Mouse (Mus musculus): ENCODE data around the gene 4921507P07Rik. TPM values are rescaled to one million over a fixed set of nuclear protein-coding genes. Genes with fewer than 3 reads are reported as not detected.

Gene 4921507P07Rik
- 2.5 and 2.8 TPM in 2 replicates for polyA plus RNA-seq (2012; rRNA removed)

GRCm38 (mm10) chr6:50596301-50597211 is at the start of gene 4921507P07Rik:
Gene 4921507P07Rik (minus strand): TSS chr6:50596632.

DNA sequence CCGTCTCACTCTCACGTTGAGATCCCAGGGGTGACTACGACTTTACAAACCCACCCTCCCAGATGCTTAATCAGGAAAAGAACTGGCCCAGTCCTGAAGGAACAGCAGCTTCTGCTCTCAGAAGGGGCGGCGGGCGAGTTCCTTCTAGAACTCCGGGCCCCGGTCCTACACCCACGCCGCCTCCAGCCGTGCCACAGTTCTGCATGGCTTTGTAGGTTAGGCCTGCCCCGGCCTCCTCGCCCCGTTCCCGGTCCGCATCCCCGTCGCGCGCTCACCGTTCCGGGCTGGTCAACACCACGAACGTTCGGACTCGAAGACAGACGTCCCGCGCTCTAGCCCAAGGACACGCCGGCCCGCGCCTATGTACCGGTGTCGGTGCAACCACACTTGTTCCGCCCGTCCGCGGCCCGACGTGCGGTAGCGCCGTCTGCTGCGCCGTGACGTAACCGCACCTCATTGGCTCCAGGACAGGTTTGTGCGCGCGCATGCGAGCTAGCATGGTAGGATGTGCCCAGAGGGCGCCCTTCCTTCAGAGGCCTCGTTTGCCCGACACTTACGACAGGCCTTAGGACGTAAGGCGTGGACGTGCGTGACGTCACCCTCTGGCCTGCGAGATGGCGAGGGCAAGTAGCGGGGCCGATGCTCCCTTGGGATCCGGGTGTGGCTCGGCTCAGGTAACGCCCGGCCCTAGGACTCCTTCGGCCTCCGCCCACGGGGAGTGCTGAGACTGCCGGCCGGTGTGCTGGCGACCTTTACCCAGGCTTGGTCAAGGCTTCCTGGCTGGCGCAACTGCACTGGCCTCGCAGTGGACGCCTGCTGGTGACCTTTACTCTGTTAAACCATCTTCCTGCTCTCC is 30.1 kb downstream of the 4921507P07Rik start, which contains the start of gene Cycs:
Gene Cycs (minus strand): TSS at position 398 of the 856 bp plus-strand sequence.

Other genes with a start within 250 kb of the 4921507P07Rik start
- 11.3 and 12.8 TPM in 2 replicates for gene Osbpl3, start 140.4 kb downstream of the 4921507P07Rik start, polyA plus RNA-seq (2012; rRNA removed)
- gene Cycs, start 30.1 kb downstream of the 4921507P07Rik start, polyA plus RNA-seq (2012; rRNA removed), result 56.7 and 65.1 TPM in 2 replicates
- gene Npvf, start 57.8 kb upstream of the 4921507P07Rik start, polyA plus RNA-seq (2012; rRNA removed), result 0.44 and 0.53 TPM in 2 replicates

Data from central nervous system, embryonic 18 days (tissue).